Comparison of ENCODE assay signal across 17 mouse cellular contexts in the genomic region with DNA sequence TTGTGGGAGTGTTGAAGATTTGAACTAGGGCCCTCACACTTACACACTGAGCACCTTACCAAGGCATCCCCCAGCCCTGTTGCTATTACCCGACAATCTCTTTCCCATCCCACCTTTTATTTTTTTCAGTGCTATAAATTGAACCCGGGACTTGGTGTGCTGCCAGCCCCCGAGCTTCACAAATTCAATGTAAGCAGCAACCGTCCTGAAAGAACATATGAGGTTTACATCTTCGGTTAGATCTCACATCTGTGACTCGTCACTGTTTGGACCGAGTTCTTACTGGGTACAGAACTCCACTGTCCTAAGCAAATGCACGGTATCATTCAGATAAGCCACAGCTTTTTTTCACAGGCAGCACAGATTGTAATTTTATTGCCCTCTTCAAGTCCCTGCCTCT.
DNase-seq lines count a peak whose midpoint lies in the region; ATAC-seq and TF ChIP-seq lines count a peak whose summit lies in the region.
"Had no signal": no experiment of that assay in that cellular context is flagged by ENCODE, and none has a peak within 500 bp of the region (broad histone marks: within the 10 kb centered on the region; RNA-seq: fewer than 3 reads in every experiment).

No protein-coding gene starts in this region.

- H3K9ac ChIP-seq in embryonic facial prominence, embryonic 13.5 days: no peak overlapping the region
- H3K9ac ChIP-seq in lung, embryonic 15.5 days: no peak overlapping the region
- no peak overlapping the region for H3K9ac ChIP-seq in forebrain, embryonic 12.5 days

- no peaks in the 10 kb centered on the region for H3K9me3 ChIP-seq in embryonic facial prominence, embryonic 13.5 days
- H3K9me3 ChIP-seq in embryonic facial prominence, embryonic 10.5 days: no peaks in the 10 kb centered on the region
- no peaks in the 10 kb centered on the region for H3K9me3 ChIP-seq in lung, embryonic 15.5 days
- no peaks in the 10 kb centered on the region for H3K9me3 ChIP-seq in forebrain, embryonic 12.5 days

- TF ChIP-seq CTCF in lung, adult 2 months (IDR thresholded peaks at IDR 0.05; ENCODE audit: insufficient read depth, low read length): no peak

- H3K27me3 ChIP-seq in embryonic facial prominence, embryonic 13.5 days: no peaks in the 10 kb centered on the region
- H3K27me3 ChIP-seq in embryonic facial prominence, embryonic 10.5 days (replicated peaks; ENCODE audit: low read depth, poor library complexity, severe bottlenecking): no peaks in the 10 kb centered on the region; the same call in 1 of the 2 replicates
- no peaks in the 10 kb centered on the region for H3K27me3 ChIP-seq in lung, embryonic 15.5 days
- no peaks in the 10 kb centered on the region for H3K27me3 ChIP-seq in forebrain, embryonic 12.5 days
- H3K27me3 ChIP-seq: CH12.LX had no signal

- peak overlapping the region; percentile 11; the same call in 1 of the 2 replicates for H3K27ac ChIP-seq in embryonic facial prominence, embryonic 13.5 days
- H3K27ac ChIP-seq in embryonic facial prominence, embryonic 10.5 days (replicated peaks): no peak overlapping the region
- H3K27ac ChIP-seq in lung, embryonic 15.5 days: peak overlapping the region; percentile 69
- H3K27ac ChIP-seq in forebrain, embryonic 12.5 days: peak overlapping the region; percentile 75
- H3K27ac ChIP-seq: gastrocnemius, adult 2 months; heart, adult 2 months had no signal

- no peak for DNase-seq in embryonic facial prominence, embryonic 10.5 days (ENCODE audit: low spot score)
- DNase-seq in lung, adult 2 months: no peak
- DNase-seq in layer of hippocampus, adult 9-11 months: peak; percentile 57
- DNase-seq in cerebellum, adult 9-11 months: no peak
- DNase-seq in retina, embryonic 14.5 days (ENCODE audit: low spot score): no peak
- DNase-seq: cerebellum, adult 18-20 months; gastrocnemius, adult 2 months; heart, adult 2 months; kidney, postnatal 25 days; liver; spleen, adult 18-20 months had no signal

- no peak for TF ChIP-seq POLR2A in lung, adult 2 months (IDR thresholded peaks at IDR 0.05; ENCODE audit: borderline replicate concordance, extremely low read depth, low read depth, low read length)

- no peak overlapping the region for H3K4me2 ChIP-seq in embryonic facial prominence, embryonic 13.5 days
- H3K4me2 ChIP-seq in lung, embryonic 15.5 days: 0 out of 2 replicates have a peak overlapping the region, but pooled peaks have one; percentile 32
- H3K4me2 ChIP-seq in forebrain, embryonic 12.5 days: no peak overlapping the region

- H3K4me3 ChIP-seq in embryonic facial prominence, embryonic 13.5 days: no peak overlapping the region
- no peak overlapping the region for H3K4me3 ChIP-seq in embryonic facial prominence, embryonic 10.5 days
- H3K4me3 ChIP-seq in lung, embryonic 15.5 days: no peak overlapping the region
- H3K4me3 ChIP-seq in lung, adult 2 months (replicated peaks; ENCODE audit: extremely low read depth, low read depth, low read length): no peak overlapping the region
- no peak overlapping the region for H3K4me3 ChIP-seq in forebrain, embryonic 12.5 days (replicated peaks)
- H3K4me3 ChIP-seq: erythroblast, embryonic 14.5 days; gastrocnemius, adult 2 months; heart, adult 2 months had no signal

- peaks cover 24% of the 10 kb centered on the region for H3K4me1 ChIP-seq in embryonic facial prominence, embryonic 13.5 days
- peaks cover 18% of the 10 kb centered on the region for H3K4me1 ChIP-seq in embryonic facial prominence, embryonic 10.5 days
- 0 out of 2 replicates have a peak, but pooled peaks cover 5% of the 10 kb centered on the region for H3K4me1 ChIP-seq in lung, embryonic 15.5 days
- no peaks in the 10 kb centered on the region for H3K4me1 ChIP-seq in lung, adult 2 months (ENCODE audit: control insufficient read depth, insufficient read depth, low read length)
- peaks cover 44% of the 10 kb centered on the region for H3K4me1 ChIP-seq in forebrain, embryonic 12.5 days

- ATAC-seq in embryonic facial prominence, embryonic 13.5 days (ENCODE audit: insufficient number of reproducible peaks, insufficient read depth, low FRiP score, low TSS enrichment, low read depth): no peak
- no peak for ATAC-seq in lung, embryonic 15.5 days (ENCODE audit: borderline replicate concordance, extremely low read depth, low FRiP score, low TSS enrichment)
- ATAC-seq in forebrain, embryonic 12.5 days (ENCODE audit: low FRiP score): no peak
- ATAC-seq: intestine, embryonic 16.5 days had no signal

- H3K36me3 ChIP-seq in embryonic facial prominence, embryonic 13.5 days: no peaks in the 10 kb centered on the region; the same call in 1 of the 2 replicates
- H3K36me3 ChIP-seq in embryonic facial prominence, embryonic 10.5 days (replicated peaks): peaks cover 4% of the 10 kb centered on the region; the same call in 1 of the 2 replicates
- no peaks in the 10 kb centered on the region for H3K36me3 ChIP-seq in lung, embryonic 15.5 days
- H3K36me3 ChIP-seq in forebrain, embryonic 12.5 days (replicated peaks): peaks cover 3% of the 10 kb centered on the region

- WGBS in embryonic facial prominence, embryonic 13.5 days: 40% methylated on average over 8 of the region's 8 CpGs
- WGBS in embryonic facial prominence, embryonic 10.5 days: 73% methylated on average over 8 of the region's 8 CpGs
- 48% methylated on average over 8 of the region's 8 CpGs for WGBS in lung, embryonic 15.5 days
- WGBS in lung, adult 2 months: 67% methylated on average over 8 of the region's 8 CpGs
- 56% methylated on average over 8 of the region's 8 CpGs for WGBS in forebrain, embryonic 12.5 days
